Mouse (Mus musculus): ENCODE measurements around the gene Rab37. TPM values are rescaled to one million over a fixed set of nuclear protein-coding genes. Genes with fewer than 3 reads are reported as not detected.

Rab37 gene
- total RNA-seq, 2 experiments from 2014 or later: 0.67 to 0.75 TPM

Other genes with a start within 250 kb of the Rab37 start
- gene Gprc5c, start 240.3 kb upstream of the Rab37 start, total RNA-seq (2021): 1 to 10 TPM; 6.4 to 9.7 TPM
- under 1 TPM; 0.81 to 0.99 TPM for gene Cd300a, start 201.4 kb upstream of the Rab37 start, total RNA-seq (2021)
- gene Cd300lb, start 157.0 kb upstream of the Rab37 start, total RNA-seq (2021): 1 to 10 TPM; 1.0 to 1.2 TPM
- not detected for gene Cd300c, start 122.3 kb upstream of the Rab37 start, total RNA-seq (2021)
- 1 to 10 TPM; 1.1 to 1.2 TPM for gene Cd300ld, start 101.5 kb upstream of the Rab37 start, total RNA-seq (2021)
- gene Cd300c2, start 89.6 kb upstream of the Rab37 start, total RNA-seq (2021): 1 to 10 TPM; 1.4 to 2.2 TPM
- gene Cd300ld2, start 75.2 kb upstream of the Rab37 start, total RNA-seq (2021): not detected
- under 1 TPM in 1 of 2 experiments, not detected in 1; 0.50 TPM for gene Cd300ld4, start 64.4 kb upstream of the Rab37 start, total RNA-seq (2021)
- gene Cd300ld5, start 53.7 kb upstream of the Rab37 start, total RNA-seq (2021): 1 to 10 TPM; 1.2 to 1.9 TPM
- 1 to 10 TPM; 9.0 to 9.7 TPM for gene Cd300ld3, start 43.0 kb upstream of the Rab37 start, total RNA-seq (2021)
- gene Cd300e, start 29.3 kb upstream of the Rab37 start, total RNA-seq (2021): under 1 TPM; 0.28 to 0.42 TPM
- under 1 TPM in 1 of 2 experiments, not detected in 1; 0.28 TPM for gene Cd300lf, start 42.6 kb downstream of the Rab37 start, total RNA-seq (2021)
- 10 to 100 TPM; 10.1 to 12.9 TPM for gene Slc9a3r1, start 71.9 kb downstream of the Rab37 start, total RNA-seq (2021)
- gene Tmem104, start 96.1 kb downstream of the Rab37 start, total RNA-seq (2021): 10 to 100 TPM; 10.0 to 10.5 TPM
- gene Nat9, start 96.4 kb downstream of the Rab37 start, total RNA-seq (2021): 10 to 100 TPM; 19.3 to 23.0 TPM
- gene Grin2c, start 175.8 kb downstream of the Rab37 start, total RNA-seq (2021): under 1 TPM; 0.10 to 0.34 TPM
- gene Fdxr, start 185.6 kb downstream of the Rab37 start, total RNA-seq (2021): 1 to 10 TPM; 7.9 to 8.2 TPM
- gene Fads6, start 206.2 kb downstream of the Rab37 start, total RNA-seq (2021): 1 to 10 TPM; 1.1 to 1.5 TPM
- not detected for gene Otop2, start 215.7 kb downstream of the Rab37 start, total RNA-seq (2021)
- gene Ush1g, start 230.6 kb downstream of the Rab37 start, total RNA-seq (2021): under 1 TPM in 1 of 2 experiments, not detected in 1; 0.20 TPM
- gene Otop3, start 243.3 kb downstream of the Rab37 start, total RNA-seq (2021): not detected